Mouse (Mus musculus): ENCODE measurements around the gene Gak.

Gene Gak

GRCm38 (mm10) chr5:108629634-108630483, at the start of gene Gak, which contains the start of gene Tmem175:
Gak (minus strand) TSS chr5:108629755.
Tmem175 (plus strand) TSS chr5:108629770.
- peak; percentile 93 for DNase-seq (ENCODE audit: low read depth, low spot score)

GRCm38 (mm10) chr5:108678296-108678854, 48.8 kb upstream of the Gak start:
- DNase-seq (ENCODE audit: low read depth, low spot score), result no peak

- DNase-seq (ENCODE audit: low read depth, low spot score), result peak; percentile 84
Measured at GRCm38 (mm10) chr5:108677605-108678295, 48.2 kb upstream of the Gak start.

GRCm38 (mm10) chr5:108676772-108677498, 47.4 kb upstream of the Gak start:
- no peak for DNase-seq (ENCODE audit: low read depth, low spot score)

DNA sequence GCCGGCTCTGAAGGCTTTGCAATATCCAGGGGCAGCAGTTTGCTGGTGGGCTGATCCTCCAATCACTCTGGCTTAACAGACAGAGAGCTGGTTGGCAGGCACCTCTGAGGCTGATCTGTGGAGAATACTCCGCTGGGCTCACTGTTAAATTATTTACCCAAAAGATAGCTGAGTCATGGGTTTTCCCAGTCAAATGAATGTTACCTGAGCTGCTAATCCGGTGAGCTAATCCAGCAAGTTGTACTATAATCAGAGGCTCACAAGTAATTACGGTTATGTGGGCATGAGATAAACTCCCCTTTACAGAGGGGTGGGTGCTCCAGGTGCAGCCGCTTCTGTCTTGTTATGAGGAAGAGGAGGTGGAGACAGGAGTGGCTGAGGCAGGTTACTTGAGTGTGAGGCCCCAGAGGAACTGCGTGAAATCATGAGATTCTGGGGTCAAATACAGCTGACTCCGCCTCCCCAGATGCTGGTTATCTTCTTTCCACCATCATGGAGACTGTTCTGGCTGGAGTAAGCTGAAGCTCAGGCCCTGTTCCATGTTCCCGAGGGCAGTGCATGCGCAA, 45.8 kb upstream of the Gak start, which contains the start of gene Slc26a1:
Slc26a1 (minus strand) TSS at position 319 of the 566 bp plus-strand sequence.
- DNase-seq (ENCODE audit: low read depth, low spot score), result no peak

GRCm38 (mm10) chr5:108674624-108675023, 45.1 kb upstream of the Gak start:
- DNase-seq (ENCODE audit: low read depth, low spot score), result no peak

DNA sequence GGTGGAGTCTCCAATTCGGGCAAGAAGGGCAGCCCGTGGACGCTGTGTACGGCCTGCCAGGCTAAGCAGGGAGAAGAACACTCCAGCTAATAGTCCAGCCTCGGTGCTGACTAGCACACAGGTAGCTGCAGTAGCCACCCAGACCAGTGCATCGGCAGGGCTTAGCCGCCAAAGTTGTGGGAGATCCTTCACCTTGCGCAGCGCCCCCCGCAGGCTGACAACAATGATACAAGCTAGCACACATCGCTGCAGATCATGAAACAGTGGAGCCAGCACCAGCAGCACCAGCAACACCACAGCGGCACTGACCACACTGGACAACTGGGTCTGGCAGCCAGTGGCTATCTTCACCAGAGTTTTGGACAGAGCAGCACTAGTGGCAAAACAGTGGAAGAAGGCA, 42.2 kb upstream of the Gak start:
- DNase-seq (ENCODE audit: low read depth, low spot score), result no peak

GRCm38 (mm10) chr5:108670785-108671184, 41.2 kb upstream of the Gak start:
- DNase-seq (ENCODE audit: low read depth, low spot score), result no peak

DNA sequence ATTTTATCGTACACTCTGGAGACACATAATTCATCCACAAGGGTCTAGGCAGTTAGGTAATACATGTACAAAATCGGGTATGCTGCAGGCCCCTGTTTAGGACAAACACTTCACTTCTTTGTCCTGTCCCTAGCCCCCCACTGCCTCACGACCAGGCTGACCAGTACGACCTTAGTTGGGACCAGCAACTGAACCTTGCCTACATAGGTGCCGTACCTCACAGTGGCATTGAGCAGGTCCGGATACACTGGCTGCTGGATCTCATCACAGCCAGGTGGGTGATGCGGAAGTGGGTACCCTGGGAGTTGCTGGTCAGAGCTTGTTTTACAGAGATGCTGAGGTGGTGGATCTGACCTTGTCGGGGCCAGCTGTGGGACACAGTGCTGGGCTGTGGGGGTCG, 40.4 kb upstream of the Gak start:
- DNase-seq (ENCODE audit: low read depth, low spot score), result no peak

GRCm38 (mm10) chr5:108668977-108669936, 39.7 kb upstream of the Gak start, which contains the start of gene Dgkq:
Dgkq (minus strand) TSS chr5:108669672.
- peak; percentile 81 for DNase-seq (ENCODE audit: low read depth, low spot score)

DNA sequence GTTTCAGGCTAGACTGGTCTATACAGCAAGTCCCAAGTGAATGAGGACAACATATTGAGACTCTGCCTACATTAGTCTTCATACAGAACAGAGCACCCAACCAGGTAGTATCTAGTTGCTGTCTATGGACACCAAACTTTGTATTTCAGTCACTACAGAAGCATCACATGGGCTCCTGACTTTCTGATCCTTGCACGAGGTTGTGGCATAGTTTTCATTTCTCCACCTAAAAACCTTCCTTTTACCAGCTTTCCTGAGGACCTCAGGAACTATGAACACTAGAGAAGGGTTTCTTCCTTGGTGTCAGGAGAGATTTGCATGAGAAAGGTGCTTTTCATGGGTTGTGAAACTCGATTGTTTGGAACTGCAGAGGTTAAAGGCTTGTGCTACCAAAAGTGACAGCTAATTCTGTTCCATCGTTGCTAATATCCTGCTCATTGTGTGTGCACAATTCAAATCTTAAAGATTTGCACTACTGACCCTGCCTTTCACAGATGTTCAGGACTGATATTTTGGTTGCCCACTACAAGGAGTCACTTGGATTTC, 38.9 kb upstream of the Gak start:
- no peak for DNase-seq (ENCODE audit: low read depth, low spot score)

GRCm38 (mm10) chr5:108667370-108667769, 37.8 kb upstream of the Gak start:
- no peak for DNase-seq (ENCODE audit: low read depth, low spot score)

DNA sequence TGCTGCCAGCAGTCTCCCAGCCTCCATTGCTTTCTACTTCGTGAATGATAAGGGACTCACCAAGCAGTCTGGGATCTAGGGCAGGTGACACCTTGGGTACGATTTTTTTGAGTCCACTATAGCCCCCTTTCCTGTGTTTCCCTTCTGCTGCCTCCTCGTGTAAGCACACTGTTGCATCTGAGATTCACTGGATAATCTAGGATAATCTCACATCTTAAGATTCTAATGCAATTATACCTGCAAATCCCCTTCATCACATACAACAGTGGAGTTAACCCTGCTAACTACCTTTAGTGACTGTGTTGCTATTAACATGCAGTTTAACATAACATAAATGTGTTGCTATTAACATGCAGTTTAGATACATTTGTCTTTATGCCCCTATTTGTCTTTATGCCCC, 35.5 kb upstream of the Gak start:
- no peak for DNase-seq (ENCODE audit: low read depth, low spot score)

DNA sequence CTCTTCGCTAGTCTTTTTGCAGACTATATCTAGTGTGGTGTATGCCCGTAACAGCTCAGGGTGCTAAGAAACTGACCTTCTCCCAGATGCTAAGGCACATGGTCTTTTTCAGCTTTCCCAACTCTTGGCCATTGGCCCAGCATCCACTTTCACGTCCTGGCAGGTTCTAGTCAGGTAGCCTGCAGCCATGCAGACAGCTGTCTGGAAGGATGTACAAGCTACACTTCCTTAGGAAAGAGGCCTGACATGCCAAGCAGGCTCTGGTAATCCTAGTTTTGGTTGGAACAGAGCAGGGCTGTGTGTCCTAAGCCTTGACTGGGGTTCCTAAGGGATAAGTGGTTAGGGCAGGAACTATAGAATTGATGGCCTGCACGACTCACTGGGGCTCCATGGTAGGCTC, 33.2 kb upstream of the Gak start:
- no peak for DNase-seq (ENCODE audit: low read depth, low spot score)

GRCm38 (mm10) chr5:108660632-108661268, 31.2 kb upstream of the Gak start:
- DNase-seq (ENCODE audit: low read depth, low spot score), result peak; percentile 76

DNA sequence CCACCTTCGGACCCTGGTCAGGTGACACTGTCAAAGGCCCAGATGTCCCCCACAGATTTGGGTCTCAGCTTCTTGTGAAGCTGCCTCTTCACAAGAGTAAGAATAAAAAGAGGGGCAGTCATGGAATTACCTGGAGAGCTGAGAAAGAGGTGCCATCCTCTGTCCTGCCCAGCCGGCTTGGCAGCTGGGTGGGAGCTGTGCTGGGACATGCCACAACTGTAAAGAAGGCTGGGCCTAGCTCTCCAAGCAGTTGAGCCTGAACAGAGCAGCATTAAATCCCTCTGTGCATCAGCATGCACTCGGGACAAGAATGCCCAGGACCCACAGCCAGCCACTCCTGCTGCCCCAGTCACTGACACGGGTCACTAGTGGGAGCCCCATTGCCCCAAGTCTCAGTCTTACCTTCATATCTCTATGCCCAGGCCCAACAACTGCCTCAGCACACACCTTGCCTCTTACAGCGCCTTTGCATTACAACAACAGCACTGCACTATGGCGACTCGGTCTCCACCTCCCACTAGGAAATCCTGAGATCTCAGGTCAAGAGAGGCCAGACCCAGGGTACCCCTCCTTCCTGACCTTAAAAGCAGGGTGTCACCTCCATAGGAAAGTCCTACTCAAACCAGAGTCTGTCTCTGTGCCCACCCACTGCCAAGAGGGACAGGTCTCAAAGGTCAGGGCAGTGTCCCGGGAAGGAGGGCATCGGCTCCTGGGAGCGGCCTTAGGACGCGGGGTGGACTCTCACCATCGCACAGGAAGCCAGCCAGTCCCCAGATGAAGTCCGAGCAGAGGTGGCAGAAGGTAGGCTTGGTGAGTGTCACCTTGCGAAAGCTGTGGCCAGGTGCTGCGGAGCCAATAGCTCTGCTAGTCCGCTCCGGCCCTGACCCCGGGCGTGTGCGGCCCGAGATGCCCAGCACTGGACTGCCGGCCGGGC, 30.4 kb upstream of the Gak start, which contains the start of gene Idua:
Idua (plus strand) TSS at position 634 of the 934 bp plus-strand sequence.
- DNase-seq (ENCODE audit: low read depth, low spot score), result no peak

GRCm38 (mm10) chr5:108658611-108659010, 29.1 kb upstream of the Gak start:
- DNase-seq (ENCODE audit: low read depth, low spot score), result no peak

DNA sequence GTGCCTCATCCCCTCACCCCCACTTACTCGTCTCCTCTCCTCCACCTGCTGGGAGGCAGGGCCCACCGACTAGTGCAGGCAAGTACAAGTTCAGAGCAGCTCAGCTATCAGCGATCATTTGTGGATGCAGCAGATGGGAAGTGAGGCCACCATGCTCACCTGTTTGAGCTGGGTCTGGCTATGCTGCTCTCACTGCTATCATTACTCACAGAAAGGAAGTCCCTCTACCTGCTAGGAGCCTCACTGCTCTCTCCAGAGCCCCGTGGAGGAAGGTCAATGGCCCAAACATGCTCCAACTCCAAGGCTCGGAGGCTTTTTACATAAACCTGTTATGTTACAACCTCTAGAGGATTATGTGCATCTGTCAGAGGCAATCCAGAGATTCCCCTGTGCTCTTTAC, 27.9 kb upstream of the Gak start:
- no peak for DNase-seq (ENCODE audit: low read depth, low spot score)
